Comparison of ENCODE assay signal across 20 mouse cellular contexts in the genomic region with DNA sequence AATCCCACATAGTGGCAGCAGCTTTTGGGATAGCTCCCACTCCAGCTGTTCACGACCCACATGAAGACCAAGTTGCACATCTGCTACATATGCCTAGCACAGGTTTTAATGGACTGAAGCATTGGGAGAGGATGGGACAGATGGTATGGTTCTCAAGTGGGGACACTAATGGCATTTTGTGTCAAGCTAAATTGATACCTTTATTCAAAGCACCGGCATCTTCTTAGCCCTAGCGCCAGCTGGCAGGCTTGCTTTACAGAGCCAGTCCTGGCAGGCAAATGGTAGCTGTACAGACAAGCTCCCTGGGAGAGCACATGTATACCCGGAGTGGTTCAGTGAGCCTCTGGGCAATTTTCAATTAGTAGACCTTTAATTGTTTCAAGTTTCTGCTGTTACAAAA. TPM values are rescaled to one million over a fixed set of nuclear protein-coding genes. Genes with fewer than 3 reads are reported as not detected.
A peak's percentile ranks its signal among the peaks of the same experiment; 100 is the strongest.
DNase-seq lines count a peak whose midpoint lies in the region; ATAC-seq lines count a peak whose summit lies in the region.
"Had no signal": no experiment of that assay in that cellular context is flagged by ENCODE, and none has a peak within 500 bp of the region (broad histone marks: within the 10 kb centered on the region; RNA-seq: fewer than 3 reads in every experiment).

No protein-coding gene starts in this region.

- peak; percentile 75 for ATAC-seq in forebrain, embryonic 13.5 days
- ATAC-seq in neural tube, embryonic 12.5 days (ENCODE audit: low FRiP score, low read depth), result 0 out of 2 replicates have a peak, but pooled peaks have one; percentile 71
- ATAC-seq: intestine, embryonic 15.5 days had no signal

- 51% methylated on average over 4 of the region's 4 CpGs for WGBS in forebrain, embryonic 13.5 days
- WGBS in neural tube, embryonic 12.5 days, result 70% methylated on average over 4 of the region's 4 CpGs

- H3K27me3 ChIP-seq in forebrain, embryonic 13.5 days, result no peaks in the 10 kb centered on the region
- no peaks in the 10 kb centered on the region for H3K27me3 ChIP-seq in neural tube, embryonic 12.5 days (replicated peaks)
- H3K27me3 ChIP-seq: CH12.LX; intestine, embryonic 15.5 days had no signal

- H3K4me2 ChIP-seq in forebrain, embryonic 13.5 days, result no peak overlapping the region
- H3K4me2 ChIP-seq in neural tube, embryonic 12.5 days (replicated peaks), result no peak overlapping the region
- H3K4me2 ChIP-seq: intestine, embryonic 15.5 days had no signal

- no peak overlapping the region for H3K27ac ChIP-seq in forebrain, embryonic 13.5 days
- no peak overlapping the region for H3K27ac ChIP-seq in neural tube, embryonic 12.5 days
- H3K27ac ChIP-seq: intestine, embryonic 15.5 days; liver, embryonic 14.5 days had no signal

- no peaks in the 10 kb centered on the region for H3K9me3 ChIP-seq in forebrain, embryonic 13.5 days (replicated peaks)
- H3K9me3 ChIP-seq in neural tube, embryonic 12.5 days, result no peaks in the 10 kb centered on the region
- H3K9me3 ChIP-seq: intestine, embryonic 15.5 days had no signal

- peak; percentile 45 to 65 for DNase-seq in cerebellum, postnatal 10 days
- no peak for DNase-seq in cerebellum, postnatal 4 days (ENCODE audit: low spot score in 2 of 2)
- DNase-seq in left cerebral cortex, postnatal 4 days, result peak; percentile 32
- DNase-seq in left cerebral cortex, adult 8-10 months (ENCODE audit: low spot score in 2 of 2), result no peak
- no peak for DNase-seq in embryo, embryonic 10 days (ENCODE audit: low spot score)
- DNase-seq in ovary, postnatal 36 days (ENCODE audit: low spot score), result no peak
- DNase-seq: cerebellum, postnatal 25 days; heart, postnatal 10 days; kidney, postnatal 10 days; lung, postnatal 14 days; right cerebral cortex, postnatal 4 days had no signal

- no peaks in the 10 kb centered on the region for H3K36me3 ChIP-seq in forebrain, embryonic 13.5 days (ENCODE audit: poor library complexity, severe bottlenecking)
- H3K36me3 ChIP-seq in neural tube, embryonic 12.5 days, result no peaks in the 10 kb centered on the region
- H3K36me3 ChIP-seq: intestine, embryonic 15.5 days had no signal

- intact Hi-C loops in left cerebral cortex, postnatal 4 days (cut with DNase I), result no loop called here

- 0 out of 2 replicates have a peak, but pooled peaks cover 6% of the 10 kb centered on the region for H3K4me1 ChIP-seq in forebrain, embryonic 13.5 days
- no peaks in the 10 kb centered on the region for H3K4me1 ChIP-seq in neural tube, embryonic 12.5 days
- H3K4me1 ChIP-seq: intestine, embryonic 15.5 days had no signal

- no peak overlapping the region for H3K9ac ChIP-seq in forebrain, embryonic 13.5 days
- no peak overlapping the region for H3K9ac ChIP-seq in neural tube, embryonic 12.5 days
- H3K9ac ChIP-seq: intestine, embryonic 15.5 days; liver, embryonic 14.5 days had no signal

- H3K4me3 ChIP-seq in forebrain, embryonic 13.5 days, result no peak overlapping the region
- no peak overlapping the region for H3K4me3 ChIP-seq in neural tube, embryonic 12.5 days
- H3K4me3 ChIP-seq: intestine, embryonic 15.5 days had no signal

RNA-seq across cellular contexts. Expression of a gene that starts 3.4 kb away (rescaled TPM):
- under 1 TPM; 0.28 TPM for total RNA-seq in left cerebral cortex, postnatal 4 days (2021)
- 10 to 100 TPM in 1 of 4 experiments, 1 to 10 TPM in 3; 4.1 to 10.4 (median 6.6) TPM for total RNA-seq in left cerebral cortex, adult 8-10 months (2022)
- polyA plus RNA-seq in forebrain, embryonic 13.5 days (2015; fragmentation: Nextera tagmentation; extraction: Ambion mirVana), result 0.09 TPM in 1 of 2 replicates, not detected in the other
- polyA plus RNA-seq in neural tube, embryonic 12.5 days (2016; fragmentation: Nextera tagmentation; extraction: Ambion mirVana), result 0.32 and 0.88 TPM in 2 replicates
- total RNA-seq: CH12.LX had no signal

RNA-seq across cellular contexts. Expression of a gene that starts 35.4 kb away (rescaled TPM):
- not detected for total RNA-seq in left cerebral cortex, postnatal 4 days (2021)
- not detected for total RNA-seq in left cerebral cortex, adult 8-10 months (2022)
- polyA plus RNA-seq in forebrain, embryonic 13.5 days (2015; fragmentation: Nextera tagmentation; extraction: Ambion mirVana), result not detected in 2 replicates
- polyA plus RNA-seq in neural tube, embryonic 12.5 days (2016; fragmentation: Nextera tagmentation; extraction: Ambion mirVana), result not detected in 2 replicates
- total RNA-seq: CH12.LX; gastrocnemius, adult 8-10 months; heart, adult 8-10 months; heart, postnatal 10 days; layer of hippocampus, postnatal 14 days; left cerebral cortex, postnatal 36 days had no signal
- polyA plus RNA-seq: intestine, embryonic 15.5 days; liver, embryonic 14.5 days had no signal

RNA-seq across cellular contexts. Expression of a gene that starts 35.5 kb away (rescaled TPM):
- 10 to 100 TPM; 28.6 to 30.7 TPM for total RNA-seq in left cerebral cortex, postnatal 4 days (2021)
- total RNA-seq in left cerebral cortex, adult 8-10 months (2022), result 10 to 100 TPM; 10.2 to 14.4 (median 11.7) TPM
- polyA plus RNA-seq in forebrain, embryonic 13.5 days (2015; fragmentation: Nextera tagmentation; extraction: Ambion mirVana), result 9.4 and 10.6 TPM in 2 replicates
- 10.3 and 10.4 TPM in 2 replicates for polyA plus RNA-seq in neural tube, embryonic 12.5 days (2016; fragmentation: Nextera tagmentation; extraction: Ambion mirVana)
- total RNA-seq: CH12.LX had no signal

Comparison
In these comparisons a context has a peak if more than half of its experiments do, and no peak if none do; other contexts are left out.
1. DNase-seq: peak in cerebellum, postnatal 10 days (2 of 2) and left cerebral cortex, postnatal 4 days (single experiment); none in cerebellum, postnatal 4 days (0 of 2), left cerebral cortex, adult 8-10 months (0 of 2), embryo, embryonic 10 days (single experiment) and ovary, postnatal 36 days (single experiment).
2. RNA of a gene that starts 3.4 kb away (total RNA-seq): 4.1 to 10.4 TPM in left cerebral cortex, adult 8-10 months; 0.28 TPM in left cerebral cortex, postnatal 4 days; every median in the first group is over 4 times any median in the second.